In genomic region chr1:66677928-66678327, GRCm38 (mm10) we compare ENCODE assay signal across 26 mouse cellular contexts.
"Had no signal": no experiment of that assay in that cellular context is flagged by ENCODE, and none has a peak within 500 bp of the region (broad histone marks: within the 10 kb centered on the region; RNA-seq: fewer than 3 reads in every experiment).

No protein-coding gene starts in this region.

- ATAC-seq: hindbrain, embryonic 16.5 days; inflammation-experienced regulatory T-cells, adult 6 months; intestine, embryonic 15.5 days; intestine, postnatal 0 days had no signal

- DNase-seq: gastrocnemius, postnatal 14 days; gastrocnemius, postnatal 36 days; heart, adult 2 months; heart, postnatal 14 days; heart, postnatal 4 days; kidney, adult 18-20 months; kidney, adult 8-10 months; kidney, postnatal 10 days; kidney, postnatal 25 days; kidney, postnatal 4 days; liver had no signal

- H3K36me3 ChIP-seq: heart, embryonic 13.5 days; heart, embryonic 15.5 days; hindbrain, embryonic 10.5 days; hindbrain, embryonic 12.5 days; intestine, embryonic 15.5 days; limb, embryonic 10.5 days; limb, embryonic 12.5 days had no signal

- H3K9me3 ChIP-seq: heart, embryonic 13.5 days; heart, embryonic 15.5 days; hindbrain, embryonic 10.5 days; hindbrain, embryonic 12.5 days; intestine, embryonic 15.5 days; limb, embryonic 10.5 days; limb, embryonic 12.5 days had no signal

- H3K27me3 ChIP-seq: heart, embryonic 13.5 days; heart, embryonic 15.5 days; hindbrain, embryonic 12.5 days; intestine, embryonic 15.5 days; limb, embryonic 12.5 days had no signal

- H3K27ac ChIP-seq: heart, adult 2 months; heart, embryonic 13.5 days; heart, embryonic 15.5 days; hindbrain, embryonic 10.5 days; hindbrain, embryonic 12.5 days; hindbrain, embryonic 14.5 days; intestine, embryonic 15.5 days; layer of hippocampus, adult 2 months; left cerebral cortex, adult 2 months; limb, embryonic 10.5 days; limb, embryonic 12.5 days had no signal

- H3K9ac ChIP-seq: heart, embryonic 13.5 days; heart, embryonic 15.5 days; hindbrain, embryonic 12.5 days; hindbrain, embryonic 14.5 days; intestine, embryonic 15.5 days; limb, embryonic 12.5 days had no signal

- H3K4me3 ChIP-seq: heart, adult 2 months; heart, embryonic 13.5 days; heart, embryonic 15.5 days; hindbrain, embryonic 10.5 days; hindbrain, embryonic 12.5 days; intestine, embryonic 15.5 days; layer of hippocampus, adult 2 months; left cerebral cortex, adult 2 months; limb, embryonic 10.5 days; limb, embryonic 12.5 days had no signal

- H3K4me2 ChIP-seq: heart, embryonic 11.5 days; heart, embryonic 13.5 days; heart, embryonic 15.5 days; hindbrain, embryonic 12.5 days; hindbrain, embryonic 14.5 days; intestine, embryonic 15.5 days; limb, embryonic 12.5 days; liver, embryonic 11.5 days had no signal

- H3K4me1 ChIP-seq: heart, embryonic 13.5 days; heart, embryonic 15.5 days; hindbrain, embryonic 10.5 days; hindbrain, embryonic 12.5 days; intestine, embryonic 15.5 days; limb, embryonic 10.5 days; limb, embryonic 12.5 days had no signal
